Mouse (Mus musculus): Measurements from ENCODE around the gene Lrrc9.

Gene Lrrc9

DNA sequence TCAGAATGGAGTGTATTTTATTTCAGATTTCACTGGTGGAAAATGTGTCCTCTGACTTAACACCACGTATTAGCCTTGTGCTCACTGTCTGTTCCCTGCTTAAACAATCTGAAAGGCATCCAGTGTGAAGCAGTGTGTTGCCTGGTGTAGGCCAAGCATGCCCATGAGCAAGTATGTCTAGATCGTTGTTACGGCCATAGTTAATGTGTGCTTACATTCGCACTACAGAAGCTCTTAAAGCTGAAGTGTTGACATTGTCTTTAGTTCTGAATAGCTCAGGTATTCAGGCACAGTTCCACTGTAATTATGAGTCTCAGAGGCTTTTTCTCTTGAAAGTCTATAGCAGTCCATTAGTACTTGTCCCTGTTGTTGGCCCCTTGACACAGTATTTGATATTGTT is 112.7 kb downstream of the Lrrc9 start:
- in situ Hi-C loops (cut with MboI, MseI): no loop called here

DNA sequence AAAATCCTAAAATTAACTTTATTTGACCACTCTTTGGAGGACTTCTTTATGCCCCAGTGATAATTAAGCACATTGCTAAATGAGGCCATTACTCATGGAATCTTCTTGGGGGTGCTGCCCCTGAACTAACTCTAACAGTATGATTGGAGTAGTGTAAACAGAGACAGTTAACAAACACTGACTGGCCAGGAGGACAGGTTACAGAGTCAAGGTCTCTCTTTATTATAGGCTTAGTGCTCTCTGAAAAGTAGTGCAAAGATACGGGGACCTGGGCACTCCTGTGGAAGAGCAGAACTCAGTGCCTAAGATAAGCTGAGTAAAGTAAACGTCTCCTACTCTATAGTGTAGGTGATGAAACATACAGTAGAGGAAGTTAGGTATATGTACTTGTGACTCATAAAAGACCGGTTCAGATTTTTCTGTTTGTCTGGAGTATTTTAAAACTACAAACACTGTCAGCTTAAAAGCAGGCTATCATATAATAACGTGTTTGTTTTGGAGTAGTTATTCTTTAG is 122.7 kb downstream of the Lrrc9 start:
- in situ Hi-C loops (cut with MboI, MseI): no loop called here

Data from T-helper 1 cell (primary cell).